In the genomic region with DNA sequence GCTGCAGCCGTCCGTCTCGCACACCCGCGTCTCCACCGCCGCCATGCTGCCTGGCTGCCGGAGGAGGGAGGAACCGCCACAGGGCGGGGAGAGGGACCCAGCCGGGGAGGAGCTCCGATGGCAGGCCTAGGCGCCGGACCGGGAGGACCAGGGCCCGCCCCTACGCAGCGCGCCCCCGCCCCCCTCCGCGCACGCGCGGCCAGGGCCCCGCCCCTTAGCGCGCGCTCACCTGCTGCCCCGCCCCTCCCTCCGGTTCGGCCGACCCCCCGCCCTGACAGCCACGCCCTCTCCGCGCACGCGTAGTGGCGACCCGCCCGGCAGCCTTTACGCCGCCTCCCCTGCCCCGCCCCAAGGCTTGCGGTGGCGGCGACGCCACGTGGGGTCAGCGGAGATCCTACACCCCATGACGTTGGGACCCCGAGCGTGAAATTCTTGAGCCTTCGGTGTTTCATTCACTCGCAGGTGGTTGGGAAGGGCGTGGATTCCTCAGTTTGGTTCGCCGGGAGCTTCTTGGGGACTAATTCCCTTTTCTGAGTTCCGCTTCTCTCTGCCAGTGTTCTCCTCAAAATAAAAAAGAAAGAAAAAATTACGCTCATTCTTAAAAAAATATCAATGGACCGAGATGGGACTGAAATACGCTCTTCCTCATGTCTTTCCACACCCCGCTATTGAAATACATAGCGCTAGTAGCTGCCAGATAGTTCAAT, we compare ENCODE assay signal across 8 mouse cellular contexts. TPM values are rescaled to one million over a fixed set of nuclear protein-coding genes. Genes with fewer than 3 reads are reported as not detected.
A peak's percentile ranks its signal among the peaks of the same experiment; 100 is the strongest.
DNase-seq lines count a peak whose midpoint lies in the region; ATAC-seq and TF ChIP-seq lines count a peak whose summit lies in the region.

TSS of gene Metap1 (minus strand) at position 189 of the 707 bp plus-strand sequence.

- intact Hi-C loops in heart, postnatal 10 days (cut with DNase I): loop anchor here (2.0 to 10.0 kb wide), 3 partner anchors 37 to 585 kb away; partner anchors contain the start of genes Adh5, Eif4e and Rap1gds1

- TF ChIP-seq EP300 in liver, postnatal 0 days (IDR thresholded peaks at IDR 0.05; ENCODE audit: low read depth): no peak

- no peaks in the 10 kb centered on the region for H3K27me3 ChIP-seq in E14TG2a.4 (ENCODE audit: insufficient read depth, low read length)
- no peaks in the 10 kb centered on the region for H3K27me3 ChIP-seq in forebrain, embryonic 13.5 days
- no peaks in the 10 kb centered on the region for H3K27me3 ChIP-seq in liver, postnatal 0 days (ENCODE audit: insufficient read depth, low read length)
- H3K27me3 ChIP-seq in neural tube, embryonic 14.5 days (ENCODE audit: control insufficient read depth, insufficient read depth, low read length): no peaks in the 10 kb centered on the region

- H3K27ac ChIP-seq in forebrain, embryonic 13.5 days: peak within 1 kb of the TSS; percentile 54
- peak within 1 kb of the TSS; percentile 83 for H3K27ac ChIP-seq in liver, postnatal 0 days (ENCODE audit: low read depth)
- peak within 1 kb of the TSS; percentile 76 for H3K27ac ChIP-seq in neural tube, embryonic 14.5 days (ENCODE audit: low read depth, low read length)

- under 1% methylated on average over 30 of the region's 65 CpGs for WGBS in forebrain, embryonic 13.5 days
- 1% methylated on average over 45 of the region's 65 CpGs for WGBS in large intestine, adult 2 months
- WGBS in liver, postnatal 0 days (ENCODE audit: insufficient replicate concordance): under 1% methylated on average over 31 of the region's 65 CpGs
- WGBS in neural tube, embryonic 14.5 days: under 1% methylated on average over 36 of the region's 65 CpGs

- H3K9ac ChIP-seq in forebrain, embryonic 13.5 days: peak within 1 kb of the TSS; percentile 87
- H3K9ac ChIP-seq in liver, postnatal 0 days (replicated peaks): peak within 1 kb of the TSS; percentile 91
- H3K9ac ChIP-seq in neural tube, embryonic 14.5 days (replicated peaks; ENCODE audit: low read depth, low read length): peak within 1 kb of the TSS; percentile 84

- H3K4me3 ChIP-seq in E14TG2a.4 (replicated peaks; ENCODE audit: low read length): peak within 1 kb of the TSS; percentile 91
- peak within 1 kb of the TSS; percentile 86 for H3K4me3 ChIP-seq in forebrain, embryonic 13.5 days
- peak within 1 kb of the TSS; percentile 94 for H3K4me3 ChIP-seq in liver, postnatal 0 days (ENCODE audit: low read depth, low read length)
- peak within 1 kb of the TSS; percentile 89 for H3K4me3 ChIP-seq in neural tube, embryonic 14.5 days (ENCODE audit: low read depth, low read length)

- H3K4me1 ChIP-seq in E14TG2a.4 (replicated peaks; ENCODE audit: low read depth, low read length): peaks cover 34% of the 10 kb centered on the region
- peaks cover 12% of the 10 kb centered on the region for H3K4me1 ChIP-seq in forebrain, embryonic 13.5 days
- H3K4me1 ChIP-seq in liver, postnatal 0 days (ENCODE audit: insufficient read depth): peaks cover 8% of the 10 kb centered on the region; the same call in 1 of the 2 replicates
- H3K4me1 ChIP-seq in neural tube, embryonic 14.5 days (ENCODE audit: control insufficient read depth, insufficient read depth, low read length): peaks cover 9% of the 10 kb centered on the region; the same call in 1 of the 2 replicates

- H3K4me2 ChIP-seq in forebrain, embryonic 13.5 days: peak within 1 kb of the TSS; percentile 80
- H3K4me2 ChIP-seq in liver, postnatal 0 days (ENCODE audit: low read depth, low read length): peak within 1 kb of the TSS; percentile 80
- peak within 1 kb of the TSS; percentile 62 for H3K4me2 ChIP-seq in neural tube, embryonic 14.5 days (ENCODE audit: low read depth, low read length)

- peaks cover 23% of the 10 kb centered on the region for H3K36me3 ChIP-seq in E14TG2a.4 (ENCODE audit: insufficient read depth, low read length)
- peaks cover 18% of the 10 kb centered on the region for H3K36me3 ChIP-seq in forebrain, embryonic 13.5 days (ENCODE audit: poor library complexity, severe bottlenecking)
- H3K36me3 ChIP-seq in liver, postnatal 0 days (replicated peaks; ENCODE audit: insufficient read depth, low read length): 0 out of 2 replicates have a peak, but pooled peaks cover 2% of the 10 kb centered on the region
- no peaks in the 10 kb centered on the region for H3K36me3 ChIP-seq in neural tube, embryonic 14.5 days (ENCODE audit: control insufficient read depth, insufficient read depth, low read length)

- peaks cover 5% of the 10 kb centered on the region; the same call in 1 of the 2 replicates for H3K9me3 ChIP-seq in E14TG2a.4 (ENCODE audit: low read length)
- H3K9me3 ChIP-seq in forebrain, embryonic 13.5 days (replicated peaks): 0 out of 2 replicates have a peak, but pooled peaks cover 6% of the 10 kb centered on the region
- no peaks in the 10 kb centered on the region for H3K9me3 ChIP-seq in liver, postnatal 0 days (ENCODE audit: low read length)
- H3K9me3 ChIP-seq in neural tube, embryonic 14.5 days (ENCODE audit: control insufficient read depth, low read length): no peaks in the 10 kb centered on the region

- peak; percentile 99 for ATAC-seq in forebrain, embryonic 13.5 days
- ATAC-seq in liver, postnatal 0 days: peak; percentile 99
- ATAC-seq in neural tube, embryonic 14.5 days (ENCODE audit: low read depth): peak; percentile 98

- DNase-seq in c-Kit-positive CD71-positive TER-119-positive erythroid progenitor cells, embryonic 14.5 days (ENCODE audit: low spot score): peak; percentile 92
- DNase-seq in heart, postnatal 10 days: peak; percentile 96 to 97
- DNase-seq in large intestine, adult 2 months (ENCODE audit: low read depth, low spot score): peak; percentile 67
- DNase-seq in liver, postnatal 0 days: peak; percentile 99
- peak; percentile 100 for DNase-seq in testis, postnatal 10 days (ENCODE audit: low spot score)

- no peak for TF ChIP-seq CTCF in E14TG2a.4 (conservative IDR thresholded peaks at IDR 0.05; ENCODE audit: low read length)
- TF ChIP-seq CTCF in liver, postnatal 0 days (IDR thresholded peaks at IDR 0.05; ENCODE audit: low read depth): no peak; the same call in none of the 2 replicates

RNA-seq across cellular contexts. Expression of gene Metap1, which starts in this region (rescaled TPM):
- 40.6 and 46.4 TPM in 2 replicates for polyA plus RNA-seq in forebrain, embryonic 13.5 days (2015; fragmentation: Nextera tagmentation; extraction: Ambion mirVana)
- 10 to 100 TPM; 45.3 to 45.5 TPM for total RNA-seq in heart, postnatal 10 days (2021)
- polyA plus RNA-seq in large intestine, adult 2 months (2012; rRNA removed): 23.1 and 24.0 TPM in 2 replicates
- polyA plus RNA-seq in liver, postnatal 0 days (2015; fragmentation: Nextera tagmentation; extraction: Ambion mirVana): 17.3 and 17.4 TPM in 2 replicates
- polyA plus RNA-seq in neural tube, embryonic 14.5 days (2014; fragmentation: Nextera tagmentation; extraction: Ambion mirVana): 57.8 and 59.0 TPM in 2 replicates

Comparison
In these comparisons a context has a peak if more than half of its experiments do, and no peak if none do; other contexts are left out.
1. Peak in every context shown above with its lines: DNase-seq, ATAC-seq, H3K4me3 ChIP-seq and H3K27ac ChIP-seq.